Mouse (Mus musculus) central nervous system, embryonic 11.5 days (tissue): ENCODE results near the gene Shmt2. TPM values are rescaled to one million over a fixed set of nuclear protein-coding genes. Genes with fewer than 3 reads are reported as not detected.

ENCODE experiments used
- polyA plus RNA-seq: library from polyadenylated mRNA; depleted of rRNA; stranded (reverse); fragments of >200 nt; gene quantifications from 2 replicates; pipeline ENCODE4 v1.2.3, GENCODE M21; 2012; rRNA removed

The Shmt2 gene
- polyA plus RNA-seq: 94.7 and 99.4 TPM in 2 replicates

GRCm38 (mm10) chr10:127522088-127522581 is at the start of gene Shmt2:
Gene Shmt2 (minus strand): TSS chr10:127522444.

GRCm38 (mm10) chr10:127534036-127534928 is 12.0 kb upstream of the Shmt2 start, which contains the start of gene Nxph4:
Gene Nxph4 (minus strand): TSS chr10:127534559.

GRCm38 (mm10) chr10:127514764-127515163 is 7.5 kb downstream of the Shmt2 start, which contains the start of gene Ndufa4l2:
Gene Ndufa4l2 (plus strand): TSS chr10:127514967.

GRCm38 (mm10) chr10:127500894-127501893 is 21.1 kb downstream of the Shmt2 start, which contains the start of gene Stac3:
Gene Stac3 (plus strand): TSS chr10:127501686.

Other genes starting within 250 kb of the Shmt2 start
- gene Mbd6, start 233.4 kb downstream of the Shmt2 start, polyA plus RNA-seq: 46.5 and 56.0 TPM in 2 replicates
- 90.4 and 101 TPM in 2 replicates for gene Mars, start 210.7 kb downstream of the Shmt2 start, polyA plus RNA-seq
- 2.0 and 2.3 TPM in 2 replicates for gene Arhgap9, start 200.5 kb downstream of the Shmt2 start, polyA plus RNA-seq
- 26.1 and 42.2 TPM in 2 replicates for gene Gli1, start 180.5 kb downstream of the Shmt2 start, polyA plus RNA-seq
- gene Inhbe, start 168.0 kb downstream of the Shmt2 start, polyA plus RNA-seq: 0.01 TPM in 1 of 2 replicates, not detected in the other
- gene Inhbc, start 152.0 kb downstream of the Shmt2 start, polyA plus RNA-seq: 0.05 and 0.09 TPM in 2 replicates
- gene R3hdm2, start 142.1 kb downstream of the Shmt2 start, polyA plus RNA-seq: 33.5 and 48.3 TPM in 2 replicates
- gene Stac3, start 20.8 kb downstream of the Shmt2 start, polyA plus RNA-seq: 7.8 and 12.2 TPM in 2 replicates
- 4.2 and 4.5 TPM in 2 replicates for gene Ndufa4l2, start 7.5 kb downstream of the Shmt2 start, polyA plus RNA-seq
- gene Nxph4, start 12.1 kb upstream of the Shmt2 start, polyA plus RNA-seq: 10.4 and 12.6 TPM in 2 replicates
- gene Lrp1, start 98.7 kb upstream of the Shmt2 start, polyA plus RNA-seq: 129 and 151 TPM in 2 replicates
- gene Stat6, start 120.5 kb upstream of the Shmt2 start, polyA plus RNA-seq: 8.9 and 12.3 TPM in 2 replicates
- 12.5 and 14.6 TPM in 2 replicates for gene Nemp1, start 144.5 kb upstream of the Shmt2 start, polyA plus RNA-seq
- gene Nab2, start 146.1 kb upstream of the Shmt2 start, polyA plus RNA-seq: 16.4 and 26.1 TPM in 2 replicates
- gene Myo1a, start 182.7 kb upstream of the Shmt2 start, polyA plus RNA-seq: 2.7 and 4.1 TPM in 2 replicates
- 1.9 and 8.4 TPM in 2 replicates for gene Tac2, start 202.0 kb upstream of the Shmt2 start, polyA plus RNA-seq
- gene Zbtb39, start 217.1 kb upstream of the Shmt2 start, polyA plus RNA-seq: 17.2 and 19.3 TPM in 2 replicates
- gene Gpr182, start 229.3 kb upstream of the Shmt2 start, polyA plus RNA-seq: 0.74 and 1.6 TPM in 2 replicates
- 0.06 and 0.11 TPM in 2 replicates for gene Rdh1, start 237.3 kb upstream of the Shmt2 start, polyA plus RNA-seq
- gene Rdh16f1, start 237.3 kb upstream of the Shmt2 start, polyA plus RNA-seq: 0.21 TPM in 1 of 2 replicates, not detected in the other